Mouse (Mus musculus) C2C12 (cell line): ENCODE measurements around the gene Tmtc2.

ENCODE experiments used
- CTCF ChIP-seq: IDR thresholded peaks from one replicate; pipeline ENCODE4 v1.5.1; 2011; ENCODE audit not compliant: control insufficient read depth, insufficient read depth, insufficient read length
- FOSL1 ChIP-seq: IDR thresholded peaks from one replicate; pipeline ENCODE4 v1.8.0; 2011; ENCODE audit warnings: mild to moderate bottlenecking, low read length; ENCODE audit not compliant: poor library complexity, insufficient read depth, severe bottlenecking
- MAX ChIP-seq: IDR thresholded peaks from one replicate; pipeline ENCODE4 v1.6.1; 2011; ENCODE audit warnings: mild to moderate bottlenecking, control low read depth
- MYOG ChIP-seq: IDR thresholded peaks from one replicate; pipeline ENCODE4 v1.6.1; 2011; ENCODE audit not compliant: control insufficient read depth, insufficient read length; ENCODE audit errors: extremely low read depth
- USF1 ChIP-seq: IDR thresholded peaks from one replicate; pipeline ENCODE4 v1.6.1; 2011; ENCODE audit warnings: low read depth, mild to moderate bottlenecking, control low read depth, moderate library complexity

DNA sequence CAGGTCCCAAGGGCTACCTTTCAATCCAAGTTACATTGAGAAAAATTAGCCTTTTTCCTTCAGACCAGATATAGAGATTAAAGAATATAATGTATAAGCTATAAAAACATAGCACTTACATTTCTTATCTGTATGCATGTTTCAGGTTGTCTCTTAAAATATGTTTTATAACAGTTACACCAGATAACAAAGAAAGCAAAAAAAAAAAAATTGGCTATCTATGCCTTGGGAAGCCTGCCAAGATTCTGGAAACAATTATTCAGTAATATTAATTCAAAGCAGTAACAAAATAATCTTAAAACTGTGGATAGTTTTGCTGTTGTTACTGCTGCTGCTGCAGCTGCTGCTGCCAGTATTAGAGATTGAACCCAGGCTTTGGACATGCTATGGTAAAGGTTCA, 13.9 kb upstream of the Tmtc2 start:
- TF ChIP-seq CTCF (no peak), MYOG (no peak), FOSL1 (no peak), MAX (no peak), USF1 (no peak)
